Mouse (Mus musculus): ENCODE data around the gene Nek7.

- TF ChIP-seq GATA1 (IDR thresholded peaks at IDR 0.05; ENCODE audit: borderline replicate concordance, low read length), result no peak
- no peak for TF ChIP-seq FLI1 (IDR thresholded peaks at IDR 0.05; ENCODE audit: low read length)
Measured at GRCm38 (mm10) chr1:138448635-138449475, 171.1 kb downstream of the Nek7 start.

Measured in megakaryocyte, embryonic 14.5 days (primary cell).